Mouse (Mus musculus) ovary, adult 10 weeks (tissue): ENCODE data around the gene Plekhg5. TPM values are rescaled to one million over a fixed set of nuclear protein-coding genes. Genes with fewer than 3 reads are reported as not detected.

ENCODE experiments used
- polyA plus RNA-seq: library from polyadenylated mRNA; stranded (reverse); fragments of 350-450 nt; fragmentation: Illumina TruSeq; extraction: RNeasy Lipid Tissue Mini Kit (QIAGEN cat#74804); gene quantifications from one replicate; pipeline ENCODE4 v1.2.3, GENCODE M21; 2014

The Plekhg5 gene
- polyA plus RNA-seq: 0.11 TPM

GRCm38 (mm10) chr4:152072121-152072601 is at the start of gene Plekhg5:
Gene Plekhg5, plus strand, starts transcription at chr4:152072498.

GRCm38 (mm10) chr4:152027524-152027923 is 44.8 kb upstream of the Plekhg5 start, which contains the start of gene Zbtb48:
Gene Zbtb48, minus strand, starts transcription at chr4:152027671.

GRCm38 (mm10) chr4:152038225-152038984 is 33.9 kb upstream of the Plekhg5 start, which contains the start of gene Tas1r1:
Gene Tas1r1, minus strand, starts transcription at chr4:152038568.

DNA sequence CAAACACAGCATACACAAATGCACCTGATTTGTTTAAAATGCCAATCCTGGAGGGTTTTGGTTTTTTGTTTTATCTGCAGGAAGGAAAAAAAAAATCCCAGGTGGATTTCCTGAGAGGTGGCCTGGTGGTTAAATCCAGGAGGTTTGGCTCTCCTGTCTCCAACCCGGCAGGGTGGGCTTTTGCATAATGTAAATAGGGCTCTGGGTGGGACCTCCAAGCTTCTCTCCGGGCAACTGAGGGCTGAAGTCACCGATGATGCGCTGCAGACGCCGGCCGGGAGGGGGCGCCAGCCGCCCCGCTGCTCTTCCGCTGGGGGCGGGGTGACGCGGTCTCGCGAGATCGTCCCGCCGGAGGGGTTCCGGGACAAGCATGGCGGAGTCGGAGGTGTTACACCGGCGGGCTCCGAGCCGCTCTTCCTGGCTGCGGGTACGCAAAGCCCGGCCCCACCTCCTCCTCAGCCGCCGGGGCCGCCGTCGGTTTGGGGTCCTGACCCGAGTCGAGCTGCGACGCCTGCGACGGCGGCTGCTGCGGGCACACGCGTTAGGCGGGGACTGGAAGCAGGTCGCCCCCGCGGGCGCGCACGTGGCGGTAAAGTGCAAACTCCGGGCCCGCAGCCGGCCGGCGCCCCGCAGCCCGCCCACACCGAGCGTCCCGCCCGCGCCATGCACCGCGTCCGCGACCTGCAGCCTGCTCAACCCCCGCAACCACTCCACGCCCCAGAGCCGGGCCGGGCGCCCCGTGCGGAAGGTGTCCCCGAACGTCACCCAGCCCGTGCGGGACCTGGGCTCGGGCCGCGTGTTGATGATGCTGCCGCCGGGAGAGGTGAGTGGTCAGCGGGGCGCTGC is 33.1 kb upstream of the Plekhg5 start, which contains the start of gene Nol9:
Gene Nol9 (plus strand): TSS at position 337 of the 846 bp plus-strand sequence.

DNA sequence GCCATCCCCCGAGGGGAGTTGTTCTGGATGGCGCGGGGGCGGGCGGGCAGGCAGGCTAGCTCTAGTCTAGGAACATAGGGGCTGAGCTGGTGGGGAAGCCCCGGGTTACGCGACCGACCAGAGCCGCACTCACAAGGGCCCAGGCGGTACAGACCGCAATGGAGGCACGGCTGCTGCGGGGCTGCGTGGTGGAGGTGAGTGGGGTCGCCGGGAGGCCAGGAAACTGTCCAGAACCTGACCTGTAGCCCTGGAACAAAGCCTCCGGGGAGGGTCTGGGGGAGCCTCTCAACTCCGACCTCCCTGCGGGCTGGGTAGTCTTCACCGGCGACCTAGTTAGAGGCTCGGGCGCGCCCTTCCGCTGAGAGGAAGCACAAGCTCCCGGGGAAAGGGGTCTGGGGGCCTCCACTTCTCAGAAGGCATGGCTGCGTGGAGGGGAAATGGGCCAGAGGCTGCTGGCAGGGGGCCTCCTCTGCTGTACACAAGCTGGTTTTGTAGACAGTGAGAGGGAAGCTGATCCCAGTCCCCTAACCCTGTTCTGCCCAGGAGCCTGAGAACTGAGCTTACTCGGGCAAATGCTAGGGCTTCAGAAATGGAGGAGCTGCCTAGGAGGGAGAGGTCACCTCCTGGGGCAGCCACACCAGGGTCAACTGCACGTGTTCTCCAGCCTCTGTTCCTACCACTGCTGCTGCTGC is 43.8 kb downstream of the Plekhg5 start, which contains the start of gene Tnfrsf25:
Gene Tnfrsf25 (plus strand): TSS at position 14 of the 692 bp plus-strand sequence.

DNA sequence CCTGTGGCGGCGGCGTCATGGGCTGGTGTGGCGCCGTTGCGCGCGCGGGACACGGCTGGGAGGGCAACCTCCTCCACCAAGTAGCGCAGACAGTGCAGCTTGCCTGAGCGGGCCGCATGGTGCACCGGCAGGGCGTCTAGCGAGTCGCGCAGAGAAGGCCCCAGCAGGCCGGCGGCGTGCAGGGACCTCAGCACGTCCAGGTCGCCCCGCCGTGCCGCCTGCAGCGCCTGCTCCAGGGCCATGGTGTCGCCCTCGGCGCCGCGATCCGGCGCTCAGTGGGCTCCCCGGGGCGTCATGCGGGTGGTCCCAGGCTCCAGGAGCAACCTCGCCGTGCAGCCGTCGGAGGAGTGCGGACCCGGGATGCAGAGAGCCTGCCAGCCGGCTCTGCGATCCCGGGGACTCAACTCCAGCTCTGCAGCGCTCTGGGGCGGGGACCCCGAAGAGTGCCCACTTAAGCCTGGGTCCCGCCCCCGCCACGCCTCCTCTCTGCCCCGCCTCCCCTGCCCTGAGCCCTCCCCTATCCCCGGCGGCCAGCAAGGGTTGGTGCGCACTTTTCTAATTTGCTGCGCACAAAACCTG is 79.8 kb downstream of the Plekhg5 start, which contains the start of gene Espn:
Gene Espn (minus strand): TSS at position 406 of the 579 bp plus-strand sequence.

GRCm38 (mm10) chr4:152158585-152159284 is 86.4 kb downstream of the Plekhg5 start, which contains the start of gene Hes2:
Gene Hes2, plus strand, starts transcription at chr4:152158867.

Other genes with a start within 250 kb of the Plekhg5 start
- 170 TPM for gene Camta1, start 210.6 kb upstream of the Plekhg5 start, polyA plus RNA-seq
- gene Dnajc11, start 138.8 kb upstream of the Plekhg5 start, polyA plus RNA-seq: 37.3 TPM
- gene Thap3, start 83.5 kb upstream of the Plekhg5 start, polyA plus RNA-seq: not detected
- 45.5 TPM for gene Phf13, start 76.2 kb upstream of the Plekhg5 start, polyA plus RNA-seq
- 3.6 TPM for gene Klhl21, start 63.7 kb upstream of the Plekhg5 start, polyA plus RNA-seq
- gene Zbtb48, start 44.8 kb upstream of the Plekhg5 start, polyA plus RNA-seq: 2.2 TPM
- not detected for gene Tas1r1, start 33.9 kb upstream of the Plekhg5 start, polyA plus RNA-seq
- 25.6 TPM for gene Nol9, start 33.2 kb upstream of the Plekhg5 start, polyA plus RNA-seq
- gene Tnfrsf25, start 43.4 kb downstream of the Plekhg5 start, polyA plus RNA-seq: not detected
- gene Espn, start 79.9 kb downstream of the Plekhg5 start, polyA plus RNA-seq: 0.43 TPM
- gene Hes2, start 86.4 kb downstream of the Plekhg5 start, polyA plus RNA-seq: not detected
- 0.46 TPM for gene Acot7, start 105.6 kb downstream of the Plekhg5 start, polyA plus RNA-seq
- 5.2 TPM for gene Gpr153, start 201.7 kb downstream of the Plekhg5 start, polyA plus RNA-seq
- not detected for gene Hes3, start 219.2 kb downstream of the Plekhg5 start, polyA plus RNA-seq
- gene Icmt, start 224.7 kb downstream of the Plekhg5 start, polyA plus RNA-seq: 9.3 TPM
- 0.23 TPM for gene Rnf207, start 246.5 kb downstream of the Plekhg5 start, polyA plus RNA-seq